Mouse (Mus musculus) midbrain, postnatal 0 days (tissue): Measurements from ENCODE around the gene Gm28778. TPM values are rescaled to one million over a fixed set of nuclear protein-coding genes. Genes with fewer than 3 reads are reported as not detected.
"Not testable (repeated sequence)": the region's sequence is repeated elsewhere in the genome, so short reads cannot be mapped to it uniquely, and the experiment has no call there.

ENCODE experiments used
- ATAC-seq: fragments of 200-750 bp; cut with Nextera tagmentation; 2 replicates; pipeline ENCODE4 v1.8.0; 2017; ENCODE audit warnings: moderate number of reproducible peaks, mild to moderate bottlenecking, moderate TSS enrichment, moderate library complexity; ENCODE audit not compliant: low FRiP score
- DNase-seq: peaks from one replicate; pipeline ENCODE4 v3.0.0-alpha.2; 2015; ENCODE audit warnings: low spot score
- H3K27ac ChIP-seq: fragments of 300-500 bp; sonication (generic); 2 replicates; pipeline ENCODE4 v1.5.1; 2014; ENCODE audit warnings: low read depth, mild to moderate bottlenecking, low read length, mixed read lengths
- H3K27me3 ChIP-seq: fragments of 300-500 bp; sonication (generic); 2 replicates; pipeline ENCODE4 v1.6.1; 2014; ENCODE audit warnings: low read length, control low read depth, mixed read lengths; ENCODE audit not compliant: insufficient read depth
- H3K36me3 ChIP-seq: fragments of 300-500 bp; sonication (generic); 2 replicates; pipeline ENCODE4 v1.6.1; 2014; ENCODE audit warnings: low read length, control low read depth, mixed read lengths; ENCODE audit not compliant: insufficient read depth
- H3K4me1 ChIP-seq: fragments of 300-500 bp; sonication (generic); 2 replicates; pipeline ENCODE4 v1.6.1; 2014; ENCODE audit warnings: mild to moderate bottlenecking, control low read depth, antibody characterized with exemption, low read length, mixed read lengths; ENCODE audit not compliant: insufficient read depth
- H3K4me2 ChIP-seq: fragments of 300-500 bp; sonication (generic); 2 replicates; pipeline ENCODE4 v1.6.1; 2014; ENCODE audit warnings: low read depth, mild to moderate bottlenecking, low read length, mixed read lengths; ENCODE audit not compliant: poor library complexity, severe bottlenecking
- H3K4me3 ChIP-seq: fragments of 300-500 bp; sonication (generic); 2 replicates; pipeline ENCODE4 v1.5.1; 2014; ENCODE audit warnings: low read depth, mild to moderate bottlenecking, low read length, moderate library complexity
- H3K9ac ChIP-seq: fragments of 300-500 bp; sonication (generic); replicated peaks from 2 replicates; pipeline ENCODE4 v1.6.1; 2014; ENCODE audit warnings: mild to moderate bottlenecking, low read length, moderate library complexity, mixed read lengths; ENCODE audit not compliant: poor library complexity, severe bottlenecking
- H3K9me3 ChIP-seq: fragments of 300-500 bp; sonication (generic); 2 replicates; pipeline ENCODE4 v1.6.1; 2016; ENCODE audit warnings: low read length, control low read depth
- CTCF ChIP-seq: IDR thresholded peaks from 2 replicates; pipeline ENCODE4 v1.5.1; 2016; ENCODE audit warnings: antibody characterized with exemption, mild to moderate bottlenecking
- WGBS: fragments of 180-500 bp; shearing (Covaris S2); extraction: QIAGEN DNeasy Blood & Tissue Kit; methylation state at CpG from one replicate; pipeline ENCODE4 v1.1.7; 2014; 5-methylcytosine and 5-hydroxymethylcytosine counted together
- polyA plus RNA-seq: library from polyadenylated mRNA; unstranded; fragments of >200 nt; fragmentation: Nextera tagmentation; extraction: Ambion mirVana; gene quantifications from 2 replicates; pipeline ENCODE4 v1.2.1, GENCODE M21; 2015
- total RNA-seq: library from RNA; depleted of rRNA; stranded (reverse); fragments of >200 nt; gene quantifications from 2 replicates; pipeline ENCODE4 v1.2.3, GENCODE M21; 2014; rRNA removed

Gene Gm28778
- not detected in 2 replicates for total RNA-seq
- not detected in 2 replicates for polyA plus RNA-seq

DNA sequence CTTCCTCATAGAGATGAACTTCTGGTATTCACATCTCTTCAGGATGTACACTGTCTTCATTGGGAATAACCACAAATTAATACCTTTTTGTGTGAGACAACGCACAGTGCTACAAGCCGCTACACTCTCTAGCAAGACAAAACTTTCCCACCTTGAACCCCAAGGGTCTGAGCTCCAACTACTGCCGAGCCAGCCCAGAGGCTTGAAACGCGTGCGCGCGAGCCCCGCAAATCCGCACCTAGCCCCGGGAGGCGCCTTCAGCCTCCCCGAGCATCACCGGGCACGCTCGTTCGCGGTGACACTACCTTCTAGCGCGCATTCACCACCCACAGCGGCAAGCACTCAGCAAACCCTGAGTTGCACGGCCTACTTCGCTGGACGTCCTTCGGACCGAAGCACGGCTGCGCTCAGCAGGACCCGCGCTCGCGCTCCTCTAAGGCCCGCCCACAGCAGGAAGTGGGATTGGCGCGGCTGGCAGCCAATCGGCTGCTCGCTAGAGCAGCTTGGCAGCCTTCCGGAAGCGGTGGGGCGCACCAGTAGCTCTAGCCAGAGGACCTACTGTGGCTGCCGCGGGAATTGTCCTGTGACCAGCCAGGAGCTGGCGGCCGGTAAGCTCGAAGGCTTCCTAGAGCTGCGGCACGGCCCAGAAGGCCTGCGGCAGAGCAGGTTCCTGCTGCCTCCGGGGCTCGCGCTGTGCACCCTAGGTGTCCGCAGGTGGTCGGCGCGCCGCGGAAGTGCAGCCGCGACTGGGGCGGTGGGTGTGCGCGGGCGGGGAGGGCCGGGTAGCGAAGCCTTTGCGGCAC is at the start of gene Gm28778, which contains the start of the genes Pms1 and Ormdl1:
Gene Gm28778 (plus strand): TSS at position 531 of the 803 bp plus-strand sequence.
Gene Pms1 (minus strand): TSS at position 438 of the 803 bp plus-strand sequence.
Gene Ormdl1 (plus strand): TSS at position 515 of the 803 bp plus-strand sequence.
- Histone ChIP-seq H3K36me3 (no peaks in the 10 kb centered on the region), H3K27ac (peak within 1 kb of the TSS; percentile 60), H3K9ac (peak within 1 kb of the TSS; percentile 70), H3K4me3 (peak within 1 kb of the TSS; percentile 72), H3K27me3 (no peaks in the 10 kb centered on the region), H3K4me1 (no peaks in the 10 kb centered on the region), H3K9me3 (no peaks in the 10 kb centered on the region), H3K4me2 (peak within 1 kb of the TSS; percentile 67)
- WGBS: under 1% methylated on average over 62 of the region's 66 CpGs
- DNase-seq (peak; percentile 98), ATAC-seq (peak; percentile 100)
- TF ChIP-seq CTCF: peak; percentile 30

DNA sequence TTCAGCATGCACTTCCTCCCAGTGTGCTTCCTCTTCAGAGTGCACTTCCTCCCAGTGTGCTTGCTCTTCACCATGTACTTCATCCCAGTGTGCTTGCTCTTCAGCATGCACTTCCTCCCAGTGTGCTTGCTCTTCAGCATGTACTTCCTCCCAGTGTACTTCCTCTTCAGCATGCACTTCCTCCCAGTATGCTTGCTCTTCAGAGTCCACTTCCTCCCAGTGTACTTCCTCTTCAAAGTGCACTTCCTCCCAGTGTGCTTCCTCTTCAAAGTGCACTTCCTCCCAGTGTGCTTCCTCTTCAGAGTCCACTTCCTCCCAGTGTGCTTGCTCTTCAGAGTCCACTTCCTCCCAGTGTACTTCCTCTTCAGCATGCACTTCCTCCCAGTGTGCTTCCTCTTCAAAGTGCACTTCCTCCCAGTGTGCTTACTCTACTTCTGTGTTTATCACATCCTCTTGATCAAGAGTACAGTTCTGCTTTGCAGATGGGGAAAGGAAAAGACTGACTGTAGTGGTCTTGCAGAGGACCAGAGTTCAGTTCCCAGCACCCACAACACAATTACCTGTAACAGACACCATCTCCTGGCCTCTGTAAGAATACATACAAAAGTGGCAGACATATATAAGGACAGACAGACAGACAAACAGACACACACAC is 31.8 kb upstream of the Gm28778 start:
- ATAC-seq, H3K4me1 ChIP-seq, H3K4me3 ChIP-seq, H3K36me3 ChIP-seq, H3K27me3 ChIP-seq, H3K9ac ChIP-seq, H3K27ac ChIP-seq, H3K4me2 ChIP-seq, H3K9me3 ChIP-seq, DNase-seq: not testable (repeated sequence)

DNA sequence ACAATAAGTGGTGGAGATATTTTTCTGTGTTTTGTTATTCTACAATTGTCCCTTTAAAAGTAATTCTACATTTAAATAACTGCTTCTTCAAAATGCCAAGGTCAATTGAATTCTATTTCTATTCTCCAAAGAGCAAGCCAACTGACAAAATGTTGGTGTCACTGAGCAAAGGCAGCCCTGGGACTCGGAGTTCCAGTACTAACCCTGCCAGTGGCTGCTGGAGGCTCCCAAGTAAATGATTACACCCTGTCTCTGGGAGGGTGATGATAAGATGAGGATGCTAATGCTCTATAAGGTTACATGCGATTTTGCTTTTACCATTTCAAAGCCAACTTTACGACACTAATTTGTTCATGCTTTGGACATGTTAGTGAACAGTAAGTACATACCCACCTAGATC is 27.0 kb upstream of the Gm28778 start:
- DNase-seq (no peak), ATAC-seq (no peak)
- H3K4me1 ChIP-seq: no peaks in the 10 kb centered on the region
- H3K9me3 ChIP-seq: no peaks in the 10 kb centered on the region
- WGBS: 91% methylated on average over 3 of the region's 3 CpGs
- no peak for TF ChIP-seq CTCF
- no peak overlapping the region for H3K27ac ChIP-seq
- no peak overlapping the region for H3K4me3 ChIP-seq
- H3K36me3 ChIP-seq: no peaks in the 10 kb centered on the region
- no peak overlapping the region for H3K4me2 ChIP-seq
- no peaks in the 10 kb centered on the region for H3K27me3 ChIP-seq
- H3K9ac ChIP-seq: no peak overlapping the region

DNA sequence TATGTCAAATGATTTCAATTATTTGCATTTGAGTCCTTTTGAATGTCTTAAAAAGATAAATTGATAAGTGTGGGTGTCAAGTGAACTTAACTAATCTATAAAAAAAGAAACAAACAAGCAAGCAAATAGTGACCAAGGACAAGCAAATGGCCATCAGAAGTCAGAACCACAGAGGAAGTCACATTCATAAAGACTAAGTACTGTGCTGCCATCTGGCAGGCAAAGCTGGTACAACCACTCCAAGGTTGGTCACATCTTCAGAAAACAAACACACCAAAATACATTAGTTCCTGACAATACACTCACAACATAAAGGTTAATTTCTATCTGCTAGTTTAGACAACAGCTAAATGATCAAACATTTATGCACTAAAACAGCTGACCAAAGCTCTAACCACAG is 24.3 kb upstream of the Gm28778 start:
- Histone ChIP-seq H3K9ac (no peak overlapping the region), H3K4me3 (no peak overlapping the region), H3K36me3 (no peaks in the 10 kb centered on the region), H3K9me3 (no peaks in the 10 kb centered on the region), H3K27me3 (no peaks in the 10 kb centered on the region), H3K27ac (no peak overlapping the region), H3K4me1 (no peaks in the 10 kb centered on the region), H3K4me2 (no peak overlapping the region)
- ATAC-seq (peak; percentile 69), DNase-seq (peak; percentile 72)
- TF ChIP-seq CTCF: peak; percentile 85

DNA sequence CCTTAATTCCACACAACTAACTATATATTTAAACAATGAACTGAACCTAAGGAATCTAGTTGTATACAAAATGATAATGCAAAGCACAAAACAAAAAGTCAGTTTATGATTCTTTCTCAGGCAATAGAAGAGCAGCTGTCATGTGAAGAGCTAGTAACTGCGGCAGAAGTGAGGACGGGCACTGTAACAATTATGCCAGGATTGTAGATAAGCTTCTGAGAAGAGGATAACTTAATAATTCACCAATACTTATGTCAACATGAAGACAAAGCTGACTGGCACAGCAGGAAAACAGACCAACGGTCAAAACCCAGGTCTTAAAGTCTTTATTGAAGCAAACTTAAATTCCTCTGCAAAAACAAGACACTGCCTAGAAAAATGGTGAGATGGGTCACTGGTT is 5.7 kb upstream of the Gm28778 start:
- Histone ChIP-seq H3K27me3 (no peaks in the 10 kb centered on the region), H3K4me2 (no peak overlapping the region), H3K4me3 (no peak overlapping the region), H3K9ac (no peak overlapping the region), H3K27ac (no peak overlapping the region), H3K36me3 (no peaks in the 10 kb centered on the region), H3K4me1 (no peaks in the 10 kb centered on the region), H3K9me3 (no peaks in the 10 kb centered on the region)
- WGBS: 82% methylated on average over 3 of the region's 3 CpGs
- TF ChIP-seq CTCF: no peak
- DNase-seq: no peak
- ATAC-seq: no peak

DNA sequence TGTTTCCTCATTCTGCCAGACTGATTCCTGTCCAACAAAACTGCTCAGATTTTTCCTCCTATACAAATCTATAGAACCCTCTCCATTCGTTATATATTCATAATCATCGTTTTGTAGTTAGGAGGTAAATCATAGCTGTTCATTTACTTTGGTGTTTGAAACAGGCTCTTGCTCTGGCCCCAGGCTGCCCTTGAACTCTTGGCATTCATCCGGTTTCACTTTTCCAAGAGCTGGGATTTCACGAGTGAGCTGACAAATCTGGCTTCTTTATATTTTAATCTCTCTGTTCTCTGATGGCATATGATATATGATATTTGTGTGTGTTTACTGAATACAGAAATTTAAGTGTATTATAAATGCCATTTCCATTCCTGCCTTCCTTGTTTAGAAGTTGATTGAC is 3.6 kb downstream of the Gm28778 start:
- TF ChIP-seq CTCF: no peak
- no peaks in the 10 kb centered on the region for H3K36me3 ChIP-seq
- 93% methylated on average over 4 of the region's 4 CpGs for WGBS
- DNase-seq (no peak), ATAC-seq (no peak)
- H3K4me1 ChIP-seq: no peaks in the 10 kb centered on the region
- no peak overlapping the region for H3K4me2 ChIP-seq
- no peak overlapping the region for H3K4me3 ChIP-seq
- H3K27me3 ChIP-seq: no peaks in the 10 kb centered on the region
- no peak overlapping the region for H3K9ac ChIP-seq
- no peaks in the 10 kb centered on the region for H3K9me3 ChIP-seq
- H3K27ac ChIP-seq: no peak overlapping the region
